Comparison of ENCODE assay signal across 8 mouse cellular contexts in genomic region chr15:99074600-99075333, GRCm38 (mm10). TPM values are rescaled to one million over a fixed set of nuclear protein-coding genes. Genes with fewer than 3 reads are reported as not detected.
DNase-seq lines count a peak whose midpoint lies in the region; ATAC-seq and TF ChIP-seq lines count a peak whose summit lies in the region.

No protein-coding gene starts in this region.

- peak; percentile 94 for DNase-seq in brain, embryonic 18.5 days (ENCODE audit: low read depth, low spot score)
- DNase-seq in kidney, postnatal 0 days (ENCODE audit: low spot score), result peak; percentile 99
- peak; percentile 95 for DNase-seq in liver, embryonic 11.5 days (ENCODE audit: low spot score)
- peak; percentile 96 for DNase-seq in naive thymus-derived CD4-positive, alpha-beta T cell, adult 2 months (ENCODE audit: low read depth)

- peaks cover 20% of the 10 kb centered on the region for H3K79me3 ChIP-seq in C2C12 (ENCODE audit: low read depth)

- H3K27ac ChIP-seq in heart, embryonic 12.5 days (ENCODE audit: poor library complexity, severe bottlenecking), result peak overlapping the region; percentile 92
- peak overlapping the region; percentile 95 for H3K27ac ChIP-seq in kidney, postnatal 0 days
- H3K27ac ChIP-seq in liver, embryonic 11.5 days (ENCODE audit: low read depth, low read length), result peak overlapping the region; percentile 88
- peak overlapping the region; percentile 96 for H3K27ac ChIP-seq in stomach, embryonic 14.5 days (ENCODE audit: low read length)

- H3K4me1 ChIP-seq in heart, embryonic 12.5 days (replicated peaks), result peaks cover 32% of the 10 kb centered on the region
- H3K4me1 ChIP-seq in kidney, postnatal 0 days (replicated peaks; ENCODE audit: insufficient read depth, low read length), result peaks cover 13% of the 10 kb centered on the region; the same call in 1 of the 2 replicates
- peaks cover 15% of the 10 kb centered on the region for H3K4me1 ChIP-seq in liver, embryonic 11.5 days (replicated peaks; ENCODE audit: control insufficient read depth, insufficient read depth, low read length)
- peaks cover 11% of the 10 kb centered on the region; the same call in 1 of the 2 replicates for H3K4me1 ChIP-seq in stomach, embryonic 14.5 days (ENCODE audit: control insufficient read depth, insufficient read depth, low read length)

- peak overlapping the region; percentile 76 for H3K4me3 ChIP-seq in C2C12 (ENCODE audit: insufficient read depth, poor library complexity, severe bottlenecking)
- H3K4me3 ChIP-seq in heart, embryonic 12.5 days, result peak overlapping the region; percentile 79
- H3K4me3 ChIP-seq in kidney, postnatal 0 days (replicated peaks; ENCODE audit: low read depth, low read length), result peak overlapping the region; percentile 46
- peak overlapping the region; percentile 85 for H3K4me3 ChIP-seq in liver, embryonic 11.5 days (ENCODE audit: low read depth, low read length)
- peak overlapping the region; percentile 44 for H3K4me3 ChIP-seq in stomach, embryonic 14.5 days (ENCODE audit: low read depth, low read length)

- ATAC-seq in erythroid progenitor cell, adult 5-6 weeks (replicated peaks; ENCODE audit: low FRiP score, poor library complexity, severe bottlenecking), result peak; percentile 94
- ATAC-seq in heart, embryonic 12.5 days (ENCODE audit: insufficient number of reproducible peaks, low FRiP score), result peak; percentile 95
- ATAC-seq in kidney, postnatal 0 days (replicated peaks; ENCODE audit: low FRiP score, low read depth), result peak; percentile 97
- ATAC-seq in liver, embryonic 11.5 days (replicated peaks; ENCODE audit: low FRiP score), result peak; percentile 92
- ATAC-seq in stomach, embryonic 14.5 days (ENCODE audit: insufficient number of reproducible peaks, insufficient read depth, low FRiP score, low read depth), result peak; percentile 97

- H3K9me3 ChIP-seq in heart, embryonic 12.5 days (replicated peaks), result no peaks in the 10 kb centered on the region
- no peaks in the 10 kb centered on the region for H3K9me3 ChIP-seq in kidney, postnatal 0 days (replicated peaks; ENCODE audit: low read length)
- no peaks in the 10 kb centered on the region for H3K9me3 ChIP-seq in liver, embryonic 11.5 days (ENCODE audit: control insufficient read depth, low read length)
- no peaks in the 10 kb centered on the region for H3K9me3 ChIP-seq in stomach, embryonic 14.5 days (ENCODE audit: control insufficient read depth, low read depth, low read length)

- peak overlapping the region; percentile 75 for H3K4me2 ChIP-seq in heart, embryonic 12.5 days
- H3K4me2 ChIP-seq in kidney, postnatal 0 days (ENCODE audit: low read length), result peak overlapping the region; percentile 67
- peak overlapping the region; percentile 80 for H3K4me2 ChIP-seq in liver, embryonic 11.5 days
- peak overlapping the region; percentile 87 for H3K4me2 ChIP-seq in stomach, embryonic 14.5 days (replicated peaks; ENCODE audit: low read depth, low read length)

- peak overlapping the region; percentile 85 for H3K9ac ChIP-seq in heart, embryonic 12.5 days
- peak overlapping the region; percentile 64 for H3K9ac ChIP-seq in kidney, postnatal 0 days (ENCODE audit: low read depth, low read length)
- H3K9ac ChIP-seq in liver, embryonic 11.5 days (ENCODE audit: low read depth, low read length), result peak overlapping the region; percentile 90
- H3K9ac ChIP-seq in stomach, embryonic 14.5 days (replicated peaks; ENCODE audit: low read depth, low read length), result peak overlapping the region; percentile 77

- peaks cover 34% of the 10 kb centered on the region for H3K36me3 ChIP-seq in C2C12 (ENCODE audit: control insufficient read depth, insufficient read depth)
- H3K36me3 ChIP-seq in heart, embryonic 12.5 days, result peaks cover 17% of the 10 kb centered on the region
- peaks cover 7% of the 10 kb centered on the region; the same call in 1 of the 2 replicates for H3K36me3 ChIP-seq in kidney, postnatal 0 days (ENCODE audit: insufficient read depth, low read length)
- H3K36me3 ChIP-seq in liver, embryonic 11.5 days (ENCODE audit: control insufficient read depth, insufficient read depth, low read length), result peaks cover 16% of the 10 kb centered on the region; the same call in 1 of the 2 replicates
- peaks cover 22% of the 10 kb centered on the region for H3K36me3 ChIP-seq in stomach, embryonic 14.5 days (ENCODE audit: control insufficient read depth, insufficient read depth, low read length)

- H3ac ChIP-seq in C2C12 (ENCODE audit: control insufficient read depth, insufficient read length, low read depth), result peak overlapping the region; percentile 92

- no peaks in the 10 kb centered on the region for H3K27me3 ChIP-seq in C2C12 (ENCODE audit: control insufficient read depth, insufficient read depth, insufficient read length)
- no peaks in the 10 kb centered on the region for H3K27me3 ChIP-seq in heart, embryonic 12.5 days (replicated peaks)
- no peaks in the 10 kb centered on the region for H3K27me3 ChIP-seq in kidney, postnatal 0 days (ENCODE audit: insufficient read depth, low read length)
- H3K27me3 ChIP-seq in liver, embryonic 11.5 days (replicated peaks; ENCODE audit: control insufficient read depth, insufficient read depth, low read length), result no peaks in the 10 kb centered on the region
- no peaks in the 10 kb centered on the region for H3K27me3 ChIP-seq in stomach, embryonic 14.5 days (ENCODE audit: control insufficient read depth, insufficient read depth, low read length)

- no peak for TF ChIP-seq CTCF in C2C12 (IDR thresholded peaks at IDR 0.05; ENCODE audit: control insufficient read depth, insufficient read depth, insufficient read length)
- TF ChIP-seq CTCF in kidney, postnatal 0 days (IDR thresholded peaks at IDR 0.05; ENCODE audit: low read depth), result peak; percentile 13; the same call in 1 of the 2 replicates

- H3K79me2 ChIP-seq in C2C12 (ENCODE audit: control insufficient read depth, insufficient read depth), result peaks cover 42% of the 10 kb centered on the region

- under 1% methylated on average over 44 of the region's 44 CpGs for WGBS in heart, embryonic 12.5 days
- under 1% methylated on average over 43 of the region's 44 CpGs for WGBS in kidney, postnatal 0 days
- under 1% methylated on average over 44 of the region's 44 CpGs for WGBS in liver, embryonic 11.5 days
- WGBS in stomach, embryonic 14.5 days, result under 1% methylated on average over 44 of the region's 44 CpGs

TF ChIP-seq in C2C12, 6 proteins besides CTCF, POLR2A, EP300 and RAD21:
- TF ChIP-seq MAX (IDR thresholded peaks at IDR 0.05) (peak; percentile 85), USF1 (IDR thresholded peaks at IDR 0.05; ENCODE audit: low read depth) (no peak)

RNA-seq across cellular contexts. Expression of gene Troap, which starts 0.4 kb away (rescaled TPM):
- polyA plus RNA-seq in C2C12 (2012; fragmentation: generic; extraction: Trizol), result 49.0 TPM
- 152 and 157 TPM in 2 replicates for total RNA-seq in erythroid progenitor cell, adult 5-6 weeks (2015; ENCODE audit: low replicate concordance)
- 126 and 180 TPM in 2 replicates for total RNA-seq in erythroid progenitor cell, adult 5-6 weeks (2017; ENCODE audit: low replicate concordance)
- polyA plus RNA-seq in heart, embryonic 12.5 days (2016; fragmentation: Nextera tagmentation; extraction: Ambion mirVana), result 27.2 and 28.0 TPM in 2 replicates
- polyA plus RNA-seq in kidney, postnatal 0 days (2015; fragmentation: Nextera tagmentation; extraction: Ambion mirVana), result 11.4 and 11.5 TPM in 2 replicates
- 26.5 and 27.8 TPM in 2 replicates for polyA plus RNA-seq in liver, embryonic 11.5 days (2014; fragmentation: Nextera tagmentation; extraction: Ambion mirVana)
- 22.7 and 24.6 TPM in 2 replicates for polyA plus RNA-seq in stomach, embryonic 14.5 days (2014; fragmentation: Nextera tagmentation; extraction: Ambion mirVana)

RNA-seq across cellular contexts. Expression of gene C1ql4, which starts 12.8 kb away (rescaled TPM):
- 0.07 TPM for polyA plus RNA-seq in C2C12 (2012; fragmentation: generic; extraction: Trizol)
- not detected in 2 replicates for total RNA-seq in erythroid progenitor cell, adult 5-6 weeks (2015; ENCODE audit: low replicate concordance)
- total RNA-seq in erythroid progenitor cell, adult 5-6 weeks (2017; ENCODE audit: low replicate concordance), result not detected in 2 replicates
- polyA plus RNA-seq in heart, embryonic 12.5 days (2016; fragmentation: Nextera tagmentation; extraction: Ambion mirVana), result 0.34 and 0.46 TPM in 2 replicates
- polyA plus RNA-seq in kidney, postnatal 0 days (2015; fragmentation: Nextera tagmentation; extraction: Ambion mirVana), result 1.3 TPM in 2 replicates
- polyA plus RNA-seq in liver, embryonic 11.5 days (2014; fragmentation: Nextera tagmentation; extraction: Ambion mirVana), result 0.25 TPM in 1 of 2 replicates, not detected in the other
- polyA plus RNA-seq in stomach, embryonic 14.5 days (2014; fragmentation: Nextera tagmentation; extraction: Ambion mirVana), result 0.22 TPM in 1 of 2 replicates, not detected in the other

RNA-seq across cellular contexts. Expression of gene Dnajc22, which starts 18.2 kb away (rescaled TPM):
- polyA plus RNA-seq in C2C12 (2012; fragmentation: generic; extraction: Trizol), result 0.74 TPM
- not detected in 2 replicates for total RNA-seq in erythroid progenitor cell, adult 5-6 weeks (2015; ENCODE audit: low replicate concordance)
- not detected in 2 replicates for total RNA-seq in erythroid progenitor cell, adult 5-6 weeks (2017; ENCODE audit: low replicate concordance)
- polyA plus RNA-seq in heart, embryonic 12.5 days (2016; fragmentation: Nextera tagmentation; extraction: Ambion mirVana), result 1.2 TPM in 2 replicates
- 8.8 TPM in 2 replicates for polyA plus RNA-seq in kidney, postnatal 0 days (2015; fragmentation: Nextera tagmentation; extraction: Ambion mirVana)
- 17.1 and 19.8 TPM in 2 replicates for polyA plus RNA-seq in liver, embryonic 11.5 days (2014; fragmentation: Nextera tagmentation; extraction: Ambion mirVana)
- polyA plus RNA-seq in stomach, embryonic 14.5 days (2014; fragmentation: Nextera tagmentation; extraction: Ambion mirVana), result 9.3 and 11.0 TPM in 2 replicates

RNA-seq across cellular contexts. Expression of gene Prph, which starts 19.8 kb away (rescaled TPM):
- 1.3 TPM for polyA plus RNA-seq in C2C12 (2012; fragmentation: generic; extraction: Trizol)
- total RNA-seq in erythroid progenitor cell, adult 5-6 weeks (2015; ENCODE audit: low replicate concordance), result not detected in 2 replicates
- total RNA-seq in erythroid progenitor cell, adult 5-6 weeks (2017; ENCODE audit: low replicate concordance), result not detected in 2 replicates
- 0.22 and 0.50 TPM in 2 replicates for polyA plus RNA-seq in heart, embryonic 12.5 days (2016; fragmentation: Nextera tagmentation; extraction: Ambion mirVana)
- 0.26 and 0.82 TPM in 2 replicates for polyA plus RNA-seq in kidney, postnatal 0 days (2015; fragmentation: Nextera tagmentation; extraction: Ambion mirVana)
- polyA plus RNA-seq in liver, embryonic 11.5 days (2014; fragmentation: Nextera tagmentation; extraction: Ambion mirVana), result 0.36 and 0.90 TPM in 2 replicates
- polyA plus RNA-seq in stomach, embryonic 14.5 days (2014; fragmentation: Nextera tagmentation; extraction: Ambion mirVana), result 31.1 and 38.9 TPM in 2 replicates

RNA-seq across cellular contexts. Expression of gene Tuba1c, which starts 45.1 kb away (rescaled TPM):
- polyA plus RNA-seq in C2C12 (2012; fragmentation: generic; extraction: Trizol), result 976 TPM
- 637 and 660 TPM in 2 replicates for total RNA-seq in erythroid progenitor cell, adult 5-6 weeks (2015; ENCODE audit: low replicate concordance)
- 271 and 335 TPM in 2 replicates for total RNA-seq in erythroid progenitor cell, adult 5-6 weeks (2017; ENCODE audit: low replicate concordance)
- 135 and 139 TPM in 2 replicates for polyA plus RNA-seq in heart, embryonic 12.5 days (2016; fragmentation: Nextera tagmentation; extraction: Ambion mirVana)
- polyA plus RNA-seq in kidney, postnatal 0 days (2015; fragmentation: Nextera tagmentation; extraction: Ambion mirVana), result 170 and 178 TPM in 2 replicates
- 202 and 214 TPM in 2 replicates for polyA plus RNA-seq in liver, embryonic 11.5 days (2014; fragmentation: Nextera tagmentation; extraction: Ambion mirVana)
- polyA plus RNA-seq in stomach, embryonic 14.5 days (2014; fragmentation: Nextera tagmentation; extraction: Ambion mirVana), result 191 and 203 TPM in 2 replicates

Comparison
In these comparisons a context has a peak if more than half of its experiments do, and no peak if none do; other contexts are left out.
1. Peak in every context shown above with its lines: DNase-seq, ATAC-seq, H3K4me3 ChIP-seq and H3K27ac ChIP-seq.